Mouse (Mus musculus) thymus, postnatal 4 days (tissue): Measurements from ENCODE around the gene Tfg.

Experiments
- DNase-seq: peaks from one replicate; pipeline ENCODE4 v3.0.0; 2021

The Tfg gene

DNA sequence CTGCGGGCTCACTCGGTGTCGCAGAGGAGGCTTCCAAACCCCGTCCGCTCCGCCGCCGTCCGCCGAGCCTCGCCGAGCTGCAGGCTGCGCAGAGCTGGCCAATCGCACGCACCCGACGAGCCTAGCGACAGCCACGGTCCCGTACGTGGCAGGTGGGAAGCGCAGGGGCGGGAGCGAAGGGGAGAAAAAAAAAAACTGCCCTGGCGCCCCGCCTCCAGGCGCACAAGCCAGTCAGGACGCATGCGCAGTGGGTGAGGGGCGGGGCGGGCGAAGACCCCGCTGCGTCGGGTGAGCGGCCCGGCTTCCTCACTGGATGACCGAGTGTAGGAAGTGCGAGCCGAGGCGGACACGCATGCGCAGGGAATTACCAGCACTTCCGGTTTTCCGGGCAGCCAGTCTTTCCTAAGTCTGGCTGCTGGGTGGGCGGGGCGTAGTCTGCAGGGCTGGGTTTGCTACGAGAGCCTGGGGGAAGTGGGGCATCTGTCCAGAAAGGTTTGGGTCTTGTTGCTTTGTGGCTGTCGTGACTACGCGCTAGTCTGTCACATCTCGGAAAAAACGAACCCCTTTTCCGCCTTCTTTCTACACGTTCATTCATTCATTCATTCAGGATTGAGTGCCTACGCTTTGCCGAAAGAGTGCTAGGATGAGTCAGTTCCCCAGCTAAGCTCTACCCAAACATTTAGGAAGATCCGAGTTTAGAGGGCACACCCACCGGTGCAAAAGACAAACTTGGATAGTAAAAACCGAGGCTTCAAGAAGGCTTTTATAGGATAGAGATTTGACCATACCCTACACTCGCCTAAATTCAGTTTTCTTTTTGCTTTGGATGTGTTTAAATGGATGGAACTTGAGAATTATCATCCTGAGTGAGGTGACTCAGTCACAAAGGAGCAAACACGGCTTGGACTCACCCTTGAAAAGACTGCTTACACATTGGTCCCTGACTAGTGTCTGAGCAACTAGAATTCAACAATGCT is at the start of gene Tfg:
Tfg (minus strand) TSS at position 227 of the 977 bp plus-strand sequence.
- DNase-seq = peak; percentile 99

DNA sequence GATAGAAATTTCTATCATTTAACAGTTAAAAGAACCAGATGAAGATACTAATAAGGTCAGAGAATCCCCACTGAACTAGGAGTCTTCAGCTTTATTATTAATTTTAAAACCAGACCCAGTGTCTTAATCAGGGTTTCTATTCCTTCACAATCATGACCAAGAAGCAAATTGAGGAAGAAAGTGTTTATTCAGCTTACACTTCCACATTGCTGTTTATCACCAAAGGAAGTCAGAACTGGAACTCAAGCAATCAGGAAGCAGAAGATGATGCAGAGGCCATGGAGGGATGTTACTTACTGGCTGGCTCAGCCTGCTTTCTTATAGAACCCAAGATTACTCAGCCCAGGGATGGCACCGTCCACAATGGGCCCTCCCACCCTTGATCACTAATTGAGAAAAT is 11.8 kb upstream of the Tfg start:
- no peak for DNase-seq

DNA sequence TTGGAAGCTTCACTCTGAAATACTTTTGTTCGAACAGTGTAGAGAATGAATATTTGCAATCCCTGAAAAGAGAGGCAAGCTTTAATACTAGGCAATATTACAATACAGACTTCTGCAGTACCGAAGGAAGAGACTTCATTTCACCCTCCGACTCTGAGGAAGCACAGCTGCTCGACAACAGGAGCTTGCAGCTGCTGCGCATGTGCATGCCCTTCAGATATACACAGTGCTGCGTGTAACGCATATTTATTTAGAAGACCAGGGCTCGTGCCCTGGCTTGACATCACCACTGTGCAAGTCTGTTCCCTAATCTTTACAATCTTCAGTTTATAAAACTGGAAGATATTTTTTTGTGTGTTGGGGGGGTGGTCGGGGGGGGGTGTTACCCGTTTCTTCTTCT is 7.7 kb upstream of the Tfg start:
- no peak for DNase-seq

DNA sequence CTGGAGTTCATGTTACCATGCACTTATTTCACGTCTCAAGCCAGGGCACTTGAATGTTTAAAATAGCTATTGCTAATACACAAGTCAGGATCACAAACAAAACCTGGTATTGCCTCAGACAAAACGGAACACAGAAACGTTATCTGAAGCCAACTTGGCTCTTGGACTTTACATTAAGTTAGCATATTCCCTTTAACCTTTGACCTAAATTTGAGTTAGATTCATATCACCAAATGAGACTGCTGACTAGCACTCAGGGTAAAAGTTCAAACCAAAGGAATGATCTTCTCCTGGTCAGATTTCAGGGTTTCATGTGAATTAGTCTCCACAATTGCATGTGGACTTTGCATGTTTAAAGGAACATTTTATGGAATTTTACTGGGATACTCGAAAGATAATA is 5.1 kb upstream of the Tfg start:
- no peak for DNase-seq

DNA sequence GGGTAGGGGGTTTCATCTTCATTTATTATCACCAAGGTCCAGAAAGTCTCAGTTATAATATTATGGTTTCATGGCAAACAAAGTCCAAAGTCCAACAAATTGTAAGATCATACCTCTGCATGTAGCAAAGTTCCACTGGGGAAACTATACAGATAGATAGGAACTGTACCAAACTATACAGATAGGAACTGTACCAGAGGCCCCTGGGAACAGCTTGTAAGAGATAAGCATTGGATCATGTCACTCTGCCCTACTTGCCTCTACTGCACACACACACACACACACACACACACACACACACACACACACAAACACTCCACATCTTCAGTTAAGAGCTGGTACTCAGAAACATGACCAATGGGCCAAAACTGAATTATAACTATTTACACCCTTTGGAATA is 1.8 kb upstream of the Tfg start:
- no peak for DNase-seq

DNA sequence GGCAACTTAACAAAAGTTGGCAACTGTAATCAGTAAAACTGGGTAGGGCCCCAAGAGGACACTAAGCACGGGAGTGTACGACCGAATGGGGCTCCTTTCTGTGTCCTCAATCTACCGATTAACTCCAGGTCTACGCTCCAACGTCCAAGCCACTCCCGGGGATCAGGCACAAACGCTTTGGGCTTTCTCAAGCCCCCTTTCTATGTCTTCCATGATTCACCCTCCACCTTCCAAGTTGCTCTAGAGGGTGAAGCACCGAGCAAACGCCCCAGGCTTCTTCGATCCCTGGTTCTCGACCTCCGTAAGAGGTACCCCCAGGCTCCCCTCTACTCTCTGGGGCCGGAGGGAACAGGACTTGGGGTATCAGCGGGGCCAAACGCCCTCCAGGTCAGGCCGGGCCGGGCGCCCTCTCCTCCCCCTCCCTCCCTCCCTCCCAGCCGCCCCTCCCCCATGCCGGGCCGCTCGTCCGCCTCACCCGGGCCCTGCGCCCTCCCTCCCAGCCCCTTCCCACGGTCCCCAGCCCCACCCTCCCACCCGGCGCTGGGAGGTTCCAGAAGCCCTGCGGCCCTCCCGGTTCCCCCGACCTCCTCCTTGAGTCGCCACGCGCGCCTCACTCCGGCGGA is 582 bp downstream of the Tfg start:
- DNase-seq = no peak

DNA sequence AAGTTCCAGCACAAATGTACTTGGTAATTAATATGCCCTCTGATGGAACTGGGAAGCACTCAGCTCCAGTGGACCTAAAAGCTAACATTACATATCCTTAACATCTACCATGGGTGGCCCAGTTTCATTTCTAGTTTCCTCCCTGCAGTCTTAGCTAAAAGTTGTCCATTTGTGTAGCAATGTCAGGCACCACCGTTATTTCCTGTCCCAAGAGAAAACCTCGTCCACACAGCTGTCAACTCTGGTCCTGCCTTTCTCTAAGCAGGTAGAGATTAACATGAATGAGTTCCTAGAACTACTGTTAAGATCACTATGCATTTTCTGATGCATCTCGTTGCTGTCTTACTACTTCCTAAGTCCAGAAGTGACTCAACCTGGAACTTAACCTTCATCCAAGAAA is 1.6 kb downstream of the Tfg start:
- no peak for DNase-seq

DNA sequence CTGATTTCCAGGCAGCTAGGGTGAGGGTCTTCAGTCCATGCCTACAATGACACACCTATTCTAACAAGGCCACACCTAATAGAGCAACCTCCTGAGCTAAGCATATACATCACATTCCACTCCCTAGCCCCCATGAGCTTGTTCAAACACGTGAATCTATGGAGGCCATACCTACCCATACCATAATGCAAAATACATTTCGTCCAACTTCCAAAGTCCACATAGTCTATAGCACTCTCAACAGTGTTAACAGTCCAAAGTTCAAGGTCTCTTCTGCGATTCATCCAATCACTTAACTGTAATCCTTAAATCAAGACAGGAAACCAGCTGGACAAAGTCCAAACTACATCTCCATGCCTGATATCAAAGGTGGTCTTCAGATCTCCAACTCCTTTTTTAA is 7.2 kb downstream of the Tfg start:
- no peak for DNase-seq

DNA sequence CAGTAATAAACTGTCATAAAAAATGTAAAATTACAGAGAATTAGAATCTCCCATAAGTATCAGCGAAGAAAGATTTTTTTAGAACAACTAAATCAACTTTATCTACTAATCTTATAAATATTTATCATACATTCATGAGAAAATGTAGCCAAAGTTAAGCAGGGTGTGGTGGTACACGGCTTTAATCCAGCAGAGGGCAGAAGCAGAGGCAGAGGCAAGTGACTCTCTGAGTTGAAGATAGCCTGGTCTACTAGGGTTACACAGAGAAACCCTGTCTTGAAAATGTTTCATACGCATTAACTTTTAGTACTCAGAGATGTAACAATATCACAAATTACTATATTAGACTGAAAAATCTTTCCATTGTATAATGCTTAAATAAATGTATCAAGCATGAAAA is 11.5 kb downstream of the Tfg start:
- no peak for DNase-seq

DNA sequence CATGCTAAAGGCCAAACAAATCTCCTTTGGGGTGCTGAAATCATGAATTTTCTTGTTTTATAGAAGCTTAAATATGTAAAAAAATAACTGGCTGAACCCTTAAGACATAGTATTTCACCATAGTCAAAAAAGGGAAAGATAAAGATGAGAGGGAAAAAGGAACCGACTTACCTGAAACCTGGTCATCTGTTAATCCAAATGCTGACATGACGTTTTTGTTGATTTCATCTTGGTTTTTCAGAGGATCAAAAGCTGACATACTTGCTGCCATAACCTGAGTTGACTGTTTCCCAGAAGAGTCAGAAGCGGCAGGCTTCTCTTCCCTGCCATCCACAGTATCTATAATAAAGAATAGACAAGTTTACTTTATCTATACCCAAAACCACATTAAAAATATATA is 16.4 kb downstream of the Tfg start:
- DNase-seq = no peak

DNA sequence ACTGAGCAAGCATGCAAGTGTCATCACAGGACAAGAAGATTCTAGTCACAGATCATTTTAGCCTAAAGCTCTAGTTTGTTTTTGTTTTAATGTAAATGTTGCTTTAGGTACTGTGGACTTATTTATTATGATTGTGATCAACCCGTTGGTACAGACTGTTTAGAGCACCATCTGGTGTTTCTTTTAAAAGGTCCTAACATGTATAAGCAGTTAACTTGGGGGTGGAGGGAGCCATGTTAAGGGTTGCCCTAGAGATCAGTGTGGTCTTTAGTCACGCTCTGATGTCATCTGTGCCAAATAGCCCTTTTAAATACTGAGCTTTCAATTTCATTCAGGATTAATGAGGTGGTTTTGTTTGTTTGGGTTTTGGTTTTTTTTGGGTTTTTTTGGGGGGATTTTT is 20.8 kb downstream of the Tfg start:
- no peak for DNase-seq

DNA sequence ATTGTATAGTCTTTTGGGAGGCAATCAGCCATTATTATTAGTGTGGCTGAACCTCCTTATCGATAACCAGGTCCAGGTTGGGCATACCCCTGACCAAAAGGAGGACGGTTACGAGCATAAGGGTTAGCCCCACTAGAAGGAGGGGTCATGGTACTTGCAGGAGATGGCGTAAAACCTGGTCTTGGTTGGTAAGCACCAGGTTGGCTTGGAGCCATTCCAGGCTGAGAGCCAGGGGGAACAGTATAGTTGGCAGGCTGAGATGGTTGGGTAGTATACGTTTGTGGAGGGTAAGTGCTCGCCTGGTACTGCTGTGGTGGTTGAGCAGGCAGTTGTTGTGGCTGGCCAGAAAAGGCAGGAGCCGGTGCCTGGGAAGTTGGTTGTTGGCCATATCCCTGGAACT is 26.5 kb downstream of the Tfg start:
- DNase-seq = no peak

DNA sequence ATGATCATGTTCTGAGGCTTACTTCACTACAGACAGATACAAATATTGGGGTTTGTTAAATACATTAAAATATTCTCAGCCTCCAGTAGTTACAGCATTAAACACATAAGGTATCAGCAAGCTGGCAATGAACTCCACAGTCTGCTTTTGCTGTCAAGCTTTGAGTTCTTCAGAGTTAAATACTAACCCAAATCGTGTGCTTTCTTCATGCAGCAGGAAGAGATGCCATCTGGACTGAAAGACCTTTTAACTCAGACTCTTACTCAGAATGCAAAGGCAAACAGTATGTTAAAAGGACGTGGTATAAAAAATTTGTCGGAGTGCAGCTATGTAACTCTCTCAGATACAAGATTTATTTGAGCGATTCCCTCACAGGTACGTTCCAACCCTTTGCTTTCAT is 30.5 kb downstream of the Tfg start:
- no peak for DNase-seq

DNA sequence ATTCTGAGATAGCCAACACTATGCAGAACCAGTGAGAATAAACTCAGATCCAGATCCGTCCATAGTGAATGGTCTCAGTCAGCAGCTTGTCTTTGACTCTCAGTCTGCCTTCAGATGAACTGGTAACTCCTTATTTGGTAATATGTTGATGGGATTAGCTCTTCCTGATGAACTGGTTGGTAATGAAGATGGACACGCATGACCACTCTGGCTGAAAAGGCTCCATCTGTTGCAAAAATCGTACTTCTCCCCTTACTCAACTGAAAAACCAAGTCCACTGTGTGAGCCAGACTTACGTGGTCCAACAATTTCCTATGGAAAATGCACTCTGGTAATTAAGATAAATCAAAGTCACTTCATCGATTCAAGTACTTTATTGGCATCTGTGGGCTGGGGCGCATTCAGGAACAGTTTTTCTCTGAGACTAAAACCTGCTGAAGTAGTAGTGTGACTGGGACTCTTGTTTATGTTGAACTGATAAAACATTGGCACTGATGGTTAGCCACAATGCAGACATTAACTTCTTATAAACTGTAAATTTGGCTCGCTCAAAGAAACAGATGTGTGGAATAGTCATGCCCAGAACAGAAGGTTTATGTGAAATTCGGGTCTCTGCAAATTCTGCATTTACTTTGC is 36.1 kb downstream of the Tfg start:
- no peak for DNase-seq

DNA sequence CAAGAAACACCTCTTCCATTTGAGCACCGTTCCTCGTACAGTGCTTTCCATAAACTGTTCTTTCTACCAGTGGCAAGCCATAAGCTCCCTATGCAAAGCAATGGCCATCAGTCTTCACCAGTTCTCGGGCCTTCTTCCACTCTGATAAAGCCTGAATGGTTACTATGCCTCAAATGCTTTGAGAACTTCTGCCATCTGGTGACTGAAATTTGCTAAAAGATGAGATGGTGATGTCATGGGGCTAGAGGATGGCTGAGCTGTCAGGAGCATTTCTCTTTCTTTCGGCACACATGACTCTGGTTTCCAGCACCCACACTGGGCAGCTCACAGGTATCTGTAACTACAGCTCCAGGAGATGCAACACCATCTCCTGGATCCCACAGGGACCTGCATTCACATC is 40.1 kb downstream of the Tfg start:
- no peak for DNase-seq

DNA sequence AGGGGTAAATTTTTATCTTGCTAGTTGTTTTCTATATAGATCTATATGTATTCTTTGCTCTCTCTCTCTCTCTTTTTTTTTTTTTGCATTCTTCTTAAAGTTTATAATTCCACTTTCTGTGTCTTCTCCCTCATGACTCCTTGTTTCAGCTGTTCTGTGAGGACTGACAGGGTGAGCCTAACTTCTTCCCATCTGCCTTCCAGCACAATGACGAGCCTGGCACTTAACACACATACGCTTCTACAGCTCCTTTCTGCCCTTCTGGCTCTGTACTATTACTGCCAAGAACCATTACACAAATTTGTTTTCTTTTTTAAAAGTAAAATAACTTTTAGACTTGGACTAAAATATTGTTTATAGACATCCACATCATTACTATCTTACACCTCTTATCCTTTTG is 43.8 kb downstream of the Tfg start:
- DNase-seq = no peak

DNA sequence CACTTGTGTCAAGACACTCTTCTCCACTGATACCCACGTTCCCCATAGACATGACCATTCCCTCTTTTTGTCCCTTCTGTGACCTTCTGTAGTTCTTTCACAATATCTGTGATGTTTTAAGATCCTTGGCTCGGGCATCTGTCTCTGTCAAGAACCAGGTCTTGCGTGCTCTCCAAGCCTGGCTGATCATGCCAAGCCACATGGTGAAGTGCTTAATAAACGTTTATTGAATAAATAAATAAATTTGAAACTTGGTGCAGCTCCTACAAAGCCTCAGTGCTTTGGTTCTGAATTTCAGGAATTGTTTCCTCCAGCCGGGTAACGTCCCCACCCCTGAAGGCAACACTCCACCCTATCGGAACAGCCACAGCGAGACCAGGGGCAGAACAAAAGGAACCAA is 46.3 kb downstream of the Tfg start:
- DNase-seq = no peak

DNA sequence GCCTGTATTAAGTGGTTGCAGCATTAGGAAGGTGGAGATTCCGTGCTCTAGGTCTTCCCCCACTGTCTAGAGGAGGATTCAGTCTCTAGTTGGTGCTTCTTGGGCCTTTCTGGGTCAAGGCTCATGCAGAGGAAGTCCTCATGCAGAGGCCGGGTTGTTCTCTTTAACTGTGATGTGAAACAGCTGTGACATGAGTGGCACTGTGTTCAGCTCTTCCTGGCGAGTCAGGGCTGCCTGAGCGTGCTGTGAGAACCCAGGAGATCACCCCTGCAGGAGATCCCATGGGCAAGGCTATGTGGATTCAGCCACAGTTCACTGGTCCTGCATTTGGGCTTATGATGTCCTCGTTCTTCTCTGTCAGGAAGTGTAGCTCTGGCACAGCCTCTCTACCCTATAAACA is 47.7 kb downstream of the Tfg start:
- no peak for DNase-seq

DNA sequence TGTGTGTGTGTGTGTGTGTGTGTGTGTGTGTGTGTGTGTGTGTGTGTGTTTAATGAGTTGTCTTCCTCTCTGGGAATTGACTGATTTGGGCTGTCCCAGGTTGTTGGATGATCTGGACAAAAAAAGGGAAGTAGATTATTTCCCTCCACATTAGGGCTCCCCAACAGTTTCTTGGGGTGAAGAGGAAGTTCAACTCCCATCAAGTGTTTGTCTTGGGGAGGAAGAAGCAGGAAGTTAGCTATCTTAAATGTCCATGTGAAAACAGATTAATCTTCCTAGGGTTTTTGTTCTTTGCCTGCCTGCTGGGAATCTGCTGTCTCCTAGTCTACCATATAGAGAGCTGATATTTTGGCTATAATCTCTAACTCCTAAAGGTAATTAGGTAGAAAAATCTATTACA is 58.4 kb downstream of the Tfg start:
- no peak for DNase-seq

DNA sequence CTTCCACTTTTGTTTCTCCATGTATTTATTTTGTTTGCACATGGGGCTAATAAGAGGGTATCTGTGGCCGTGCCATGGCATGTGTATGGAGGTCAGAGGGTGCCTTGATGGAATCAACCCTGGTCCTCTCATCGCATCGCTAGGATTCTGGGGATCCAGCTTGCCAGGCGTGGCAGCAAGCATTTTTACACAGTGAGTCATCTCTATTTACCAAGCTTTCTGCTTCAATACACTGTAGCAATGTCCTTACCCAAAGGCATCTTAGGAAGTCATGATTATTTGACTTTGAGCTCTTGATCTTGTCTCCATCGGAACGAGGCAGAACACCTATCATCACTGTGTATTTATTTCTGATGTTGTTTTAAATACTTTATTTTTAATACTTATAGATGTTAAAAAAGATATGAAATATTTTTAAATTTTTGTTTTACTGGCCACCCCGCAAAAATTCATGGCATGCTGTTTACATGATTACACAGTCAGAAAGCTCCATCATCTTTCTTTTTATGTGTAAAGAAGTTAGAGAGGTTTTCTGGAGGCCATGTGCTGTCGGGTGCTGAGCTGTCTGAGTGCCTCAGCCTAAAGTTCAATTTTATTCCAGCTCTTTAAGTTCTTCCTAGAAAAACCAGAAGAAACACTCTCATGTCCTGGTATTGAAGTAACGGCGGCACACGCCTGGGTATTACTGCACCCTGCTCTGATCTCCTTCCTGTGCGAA is 61.9 kb downstream of the Tfg start:
- no peak for DNase-seq

DNA sequence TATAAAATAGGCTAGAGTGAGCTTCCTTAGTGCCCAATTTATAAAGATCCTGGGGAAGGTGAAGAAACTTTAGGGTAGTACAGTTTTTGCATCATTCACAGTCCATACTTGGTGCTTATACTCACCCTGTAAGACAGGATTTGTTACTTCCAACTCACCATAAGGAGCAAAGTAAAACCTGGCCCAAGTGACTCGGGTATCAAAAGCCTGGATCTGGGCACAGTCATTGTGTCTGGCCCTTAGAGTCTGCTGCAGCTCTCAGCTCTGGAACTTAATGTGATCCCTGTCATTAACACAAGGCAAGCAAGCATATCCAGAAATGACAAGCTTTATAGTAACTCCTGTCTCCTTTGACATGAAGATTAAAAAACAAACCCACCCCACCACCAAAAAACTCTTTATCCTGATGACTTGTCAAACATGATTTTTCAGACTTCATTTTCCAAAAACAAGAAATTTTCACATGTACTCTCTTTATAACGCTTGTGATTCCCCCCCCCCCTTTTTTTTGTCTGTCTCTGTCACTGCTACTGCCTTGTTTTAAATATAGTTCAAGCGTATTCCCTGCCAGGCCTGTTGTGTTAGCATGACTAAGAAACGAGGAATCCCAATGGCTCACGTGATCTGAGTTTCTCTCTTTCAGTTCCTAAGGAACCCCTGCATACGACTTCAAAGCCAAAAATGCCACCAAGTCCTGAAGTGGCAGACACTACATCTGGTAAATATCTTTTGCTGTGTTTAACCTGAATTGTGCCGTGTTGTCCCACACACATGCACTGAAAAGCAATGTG is 70.7 kb downstream of the Tfg start:
- no peak for DNase-seq

DNA sequence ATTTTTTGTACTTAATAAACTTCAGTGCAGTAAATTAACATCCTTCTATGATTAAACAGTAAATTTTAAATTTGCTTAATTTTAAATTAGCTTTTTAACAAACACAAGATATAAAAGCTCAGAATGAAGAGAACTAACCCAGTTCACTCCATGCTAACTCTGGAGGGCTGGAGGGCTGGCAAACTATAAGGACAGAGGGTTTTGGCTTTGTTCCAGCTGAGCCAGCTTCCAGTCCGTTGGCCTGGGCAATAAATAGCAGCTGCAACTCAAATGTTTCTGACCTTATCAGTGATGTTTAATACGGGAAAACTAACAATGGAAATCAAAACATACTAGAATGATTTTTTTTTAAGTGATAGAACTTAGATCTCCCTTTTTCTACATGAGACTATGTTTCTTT is 72.0 kb downstream of the Tfg start:
- no peak for DNase-seq
